Mouse (Mus musculus): Measurements from ENCODE around the gene Kcnj4. TPM values are rescaled to one million over a fixed set of nuclear protein-coding genes. Genes with fewer than 3 reads are reported as not detected.
A peak's percentile ranks its signal among the peaks of the same experiment; 100 is the strongest.

The Kcnj4 gene
- polyA plus RNA-seq, 1 experiment from 2014 or later, result not detected

DNA sequence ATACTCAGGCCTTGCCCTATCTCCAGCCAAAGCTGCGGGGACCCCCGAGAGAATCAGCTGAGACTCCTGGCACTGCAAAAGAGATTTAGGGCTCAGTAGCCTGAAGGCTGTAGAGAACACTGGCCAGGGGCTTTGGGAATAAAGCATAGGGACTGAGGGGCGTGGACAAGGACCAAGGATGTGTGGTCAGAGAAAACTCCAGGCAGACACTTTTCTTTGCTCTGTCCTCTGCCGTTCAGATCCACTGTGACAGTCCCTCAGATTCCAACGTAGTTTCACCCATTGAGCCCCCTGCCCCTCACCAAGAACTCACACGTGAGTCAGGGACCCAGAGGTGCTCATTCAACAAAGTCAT is 62.8 kb downstream of the Kcnj4 start:
- Histone ChIP-seq H3K27ac (ENCODE audit: low read length) (peak overlapping the region; percentile 98), H3K4me1 (ENCODE audit: insufficient read depth, low read depth, low read length) (peaks cover 30% of the 10 kb centered on the region; the same call in 1 of the 2 replicates), H3K9me3 (ENCODE audit: low read length) (no peaks in the 10 kb centered on the region), H3K9ac (replicated peaks; ENCODE audit: low read depth) (peak overlapping the region; percentile 96), H3K36me3 (ENCODE audit: insufficient read depth, low read length) (0 out of 2 replicates have a peak, but pooled peaks cover 2% of the 10 kb centered on the region), H3K27me3 (replicated peaks; ENCODE audit: insufficient read depth, low read length) (no peaks in the 10 kb centered on the region), H3K4me2 (replicated peaks; ENCODE audit: low read depth, low read length) (peak overlapping the region; percentile 81), H3K4me3 (ENCODE audit: low read depth, low read length) (peak overlapping the region; percentile 91)
- TF ChIP-seq CTCF (IDR thresholded peaks at IDR 0.05) (no peak), EP300 (IDR thresholded peaks at IDR 0.05) (no peak)
- ATAC-seq (no peak), DNase-seq (ENCODE audit: low spot score) (no peak)
- WGBS, result 4% methylated on average over 6 of the region's 6 CpGs

DNA sequence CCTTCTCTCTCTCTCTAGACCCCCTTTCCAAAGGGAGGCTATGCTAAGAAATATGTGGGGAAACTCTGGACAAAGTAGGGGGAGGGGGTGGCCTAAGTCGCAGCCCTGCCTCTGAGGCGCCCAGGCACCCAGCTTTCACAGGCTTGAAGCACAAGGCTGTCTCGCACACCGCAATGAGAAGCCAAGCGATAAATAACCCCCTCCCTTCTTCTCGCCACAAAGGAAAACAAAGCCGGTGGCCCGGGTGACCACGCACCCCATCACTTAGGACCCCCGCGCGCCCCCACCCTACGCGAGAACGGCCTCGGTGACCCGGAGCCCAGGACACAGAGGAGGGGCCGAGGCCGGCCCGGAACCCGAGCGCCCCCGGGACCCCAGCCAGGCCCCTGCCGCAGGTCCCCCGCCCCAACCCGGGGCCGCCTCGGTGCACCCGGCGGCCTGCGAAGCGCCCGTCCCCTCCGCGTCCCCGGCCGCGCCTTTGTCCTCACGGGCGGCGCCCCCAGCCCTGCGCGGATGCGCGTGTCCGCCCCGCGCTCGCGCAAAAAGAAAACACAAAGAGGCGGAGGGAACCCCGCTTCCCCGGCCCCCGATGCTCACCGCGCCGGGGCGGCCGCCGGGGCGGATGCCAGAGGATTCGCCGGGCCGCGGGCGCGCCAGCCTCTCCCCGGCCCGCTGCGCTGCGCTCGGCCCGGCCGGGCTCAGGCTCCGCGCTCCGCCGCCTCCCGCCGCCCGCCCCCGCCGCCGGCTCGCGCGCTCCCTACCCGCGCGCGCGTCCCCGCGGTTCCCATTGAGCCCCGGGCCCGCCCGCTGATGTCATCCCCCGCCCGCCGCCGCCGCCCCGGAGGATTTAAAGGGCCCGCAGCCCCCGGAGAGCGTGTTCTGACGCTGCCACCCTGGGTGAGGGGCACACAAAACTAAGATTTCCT is 63.4 kb downstream of the Kcnj4 start:
- DNase-seq (ENCODE audit: low spot score), result peak; percentile 83
- Histone ChIP-seq H3K9me3 (ENCODE audit: low read length) (no peaks in the 10 kb centered on the region), H3K4me3 (ENCODE audit: low read depth, low read length) (peak overlapping the region; percentile 91), H3K9ac (replicated peaks; ENCODE audit: low read depth) (peak overlapping the region; percentile 96), H3K36me3 (ENCODE audit: insufficient read depth, low read length) (0 out of 2 replicates have a peak, but pooled peaks cover 5% of the 10 kb centered on the region), H3K27me3 (replicated peaks; ENCODE audit: insufficient read depth, low read length) (no peaks in the 10 kb centered on the region), H3K27ac (ENCODE audit: low read length) (peak overlapping the region; percentile 98), H3K4me1 (ENCODE audit: insufficient read depth, low read depth, low read length) (peaks cover 30% of the 10 kb centered on the region; the same call in 1 of the 2 replicates), H3K4me2 (replicated peaks; ENCODE audit: low read depth, low read length) (peak overlapping the region; percentile 81)
- peak; percentile 75 for ATAC-seq
- TF ChIP-seq EP300 (IDR thresholded peaks at IDR 0.05) (no peak), CTCF (IDR thresholded peaks at IDR 0.05) (no peak)
- 1% methylated on average over 67 of the region's 107 CpGs for WGBS

DNA sequence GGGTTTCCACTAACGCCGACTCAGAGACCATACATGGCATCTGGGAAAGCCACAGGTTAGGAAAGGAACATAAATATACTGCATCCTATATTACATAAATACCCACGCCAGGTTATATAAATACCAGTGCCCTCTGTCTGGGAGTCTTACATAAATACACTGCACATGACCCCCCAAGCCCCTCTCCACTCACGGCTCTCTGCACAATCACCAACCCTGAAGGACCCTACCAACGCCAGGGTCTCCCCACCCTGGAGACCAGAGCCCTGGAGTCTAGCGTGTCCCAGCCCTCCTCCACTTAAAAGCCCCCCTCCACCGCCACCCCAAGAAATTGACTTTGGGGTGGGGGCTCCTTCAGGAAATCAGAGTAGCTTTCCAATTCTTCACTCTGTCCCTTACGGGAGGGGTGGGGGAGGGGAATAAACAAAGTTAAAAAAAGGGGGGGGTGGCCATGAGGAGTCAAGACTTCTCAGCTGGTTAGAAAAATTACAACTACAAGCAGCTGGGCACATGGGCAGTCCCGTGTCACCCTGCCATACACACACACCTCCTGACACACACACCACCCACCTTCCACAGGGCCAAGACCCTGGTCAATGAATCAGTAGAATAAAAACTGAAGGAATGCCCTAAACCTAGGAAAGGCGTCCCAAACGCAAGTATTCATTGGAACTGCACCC is 64.2 kb downstream of the Kcnj4 start:
- ATAC-seq, result peak; percentile 23; the same call in 1 of the 2 replicates
- peaks cover 38% of the 10 kb centered on the region for H3K4me1 ChIP-seq (ENCODE audit: insufficient read depth, low read depth, low read length)
- peak overlapping the region; percentile 96 for H3K9ac ChIP-seq (replicated peaks; ENCODE audit: low read depth)
- no peaks in the 10 kb centered on the region for H3K27me3 ChIP-seq (replicated peaks; ENCODE audit: insufficient read depth, low read length)
- peak; percentile 61 for DNase-seq (ENCODE audit: low spot score)
- TF ChIP-seq EP300 (IDR thresholded peaks at IDR 0.05), result no peak
- peak overlapping the region; percentile 91 for H3K4me3 ChIP-seq (ENCODE audit: low read depth, low read length)
- H3K27ac ChIP-seq (ENCODE audit: low read length), result peak overlapping the region; percentile 98
- 2% methylated on average over 11 of the region's 11 CpGs for WGBS
- no peaks in the 10 kb centered on the region for H3K9me3 ChIP-seq (ENCODE audit: low read length)
- 0 out of 2 replicates have a peak, but pooled peaks cover 5% of the 10 kb centered on the region for H3K36me3 ChIP-seq (ENCODE audit: insufficient read depth, low read length)
- H3K4me2 ChIP-seq (replicated peaks; ENCODE audit: low read depth, low read length), result peak overlapping the region; percentile 81

- 0 out of 2 replicates have a peak, but pooled peaks cover 5% of the 10 kb centered on the region for H3K36me3 ChIP-seq (ENCODE audit: insufficient read depth, low read length)
- H3K9ac ChIP-seq (replicated peaks; ENCODE audit: low read depth), result peak overlapping the region; percentile 96; the same call in 1 of the 2 replicates
- no peaks in the 10 kb centered on the region for H3K9me3 ChIP-seq (ENCODE audit: low read length)
- H3K4me3 ChIP-seq (ENCODE audit: low read depth, low read length), result peak overlapping the region; percentile 91
- H3K27ac ChIP-seq (ENCODE audit: low read length), result peak overlapping the region; percentile 98; the same call in 1 of the 2 replicates
- H3K4me1 ChIP-seq (ENCODE audit: insufficient read depth, low read depth, low read length), result peaks cover 43% of the 10 kb centered on the region
- 35% methylated on average over 4 of the region's 4 CpGs for WGBS
- ATAC-seq, result no peak
- TF ChIP-seq CTCF (IDR thresholded peaks at IDR 0.05) (no peak), EP300 (IDR thresholded peaks at IDR 0.05) (no peak)
- H3K27me3 ChIP-seq (replicated peaks; ENCODE audit: insufficient read depth, low read length), result no peaks in the 10 kb centered on the region
- DNase-seq (ENCODE audit: low spot score), result peak; percentile 37
- peak overlapping the region; percentile 81 for H3K4me2 ChIP-seq (replicated peaks; ENCODE audit: low read depth, low read length)
Measured at GRCm38 (mm10) chr15:79440223-79440622, 64.8 kb downstream of the Kcnj4 start.

GRCm38 (mm10) chr15:79439386-79439785 is 65.7 kb downstream of the Kcnj4 start:
- H3K4me2 ChIP-seq (replicated peaks; ENCODE audit: low read depth, low read length), result peak overlapping the region; percentile 81
- H3K27ac ChIP-seq (ENCODE audit: low read length), result peak overlapping the region; percentile 4; the same call in 1 of the 2 replicates
- ATAC-seq (no peak), DNase-seq (ENCODE audit: low spot score) (no peak)
- 65% methylated on average over 4 of the region's 4 CpGs for WGBS
- no peak overlapping the region for H3K4me3 ChIP-seq (ENCODE audit: low read depth, low read length)
- H3K4me1 ChIP-seq (ENCODE audit: insufficient read depth, low read depth, low read length), result peaks cover 46% of the 10 kb centered on the region
- H3K9me3 ChIP-seq (ENCODE audit: low read length), result no peaks in the 10 kb centered on the region
- TF ChIP-seq EP300 (IDR thresholded peaks at IDR 0.05) (no peak), CTCF (IDR thresholded peaks at IDR 0.05) (no peak)
- H3K27me3 ChIP-seq (replicated peaks; ENCODE audit: insufficient read depth, low read length), result no peaks in the 10 kb centered on the region
- H3K36me3 ChIP-seq (ENCODE audit: insufficient read depth, low read length), result peaks cover 8% of the 10 kb centered on the region; the same call in 1 of the 2 replicates
- H3K9ac ChIP-seq (replicated peaks; ENCODE audit: low read depth), result no peak overlapping the region

- no peaks in the 10 kb centered on the region for H3K27me3 ChIP-seq (replicated peaks; ENCODE audit: insufficient read depth, low read length)
- H3K27ac ChIP-seq (ENCODE audit: low read length), result peak overlapping the region; percentile 44; the same call in 1 of the 2 replicates
- ATAC-seq (no peak), DNase-seq (ENCODE audit: low spot score) (no peak)
- peaks cover 11% of the 10 kb centered on the region; the same call in 1 of the 2 replicates for H3K36me3 ChIP-seq (ENCODE audit: insufficient read depth, low read length)
- H3K4me2 ChIP-seq (replicated peaks; ENCODE audit: low read depth, low read length), result peak overlapping the region; percentile 6; the same call in 1 of the 2 replicates
- no peak for TF ChIP-seq EP300 (IDR thresholded peaks at IDR 0.05)
- TF ChIP-seq CTCF (IDR thresholded peaks at IDR 0.05), result no peak
- WGBS, result 45% methylated on average over 8 of the region's 8 CpGs
- no peaks in the 10 kb centered on the region for H3K9me3 ChIP-seq (ENCODE audit: low read length)
- peaks cover 46% of the 10 kb centered on the region for H3K4me1 ChIP-seq (ENCODE audit: insufficient read depth, low read depth, low read length)
- no peak overlapping the region for H3K9ac ChIP-seq (replicated peaks; ENCODE audit: low read depth)
- H3K4me3 ChIP-seq (ENCODE audit: low read depth, low read length), result no peak overlapping the region
Measured at GRCm38 (mm10) chr15:79438816-79439215, 66.2 kb downstream of the Kcnj4 start.
